Mouse (Mus musculus): Measurements from ENCODE around the gene Gm17727. TPM values are rescaled to one million over a fixed set of nuclear protein-coding genes. Genes with fewer than 3 reads are reported as not detected.

Gm17727 gene
- polyA plus RNA-seq (2012), result not detected in 2 replicates

DNA sequence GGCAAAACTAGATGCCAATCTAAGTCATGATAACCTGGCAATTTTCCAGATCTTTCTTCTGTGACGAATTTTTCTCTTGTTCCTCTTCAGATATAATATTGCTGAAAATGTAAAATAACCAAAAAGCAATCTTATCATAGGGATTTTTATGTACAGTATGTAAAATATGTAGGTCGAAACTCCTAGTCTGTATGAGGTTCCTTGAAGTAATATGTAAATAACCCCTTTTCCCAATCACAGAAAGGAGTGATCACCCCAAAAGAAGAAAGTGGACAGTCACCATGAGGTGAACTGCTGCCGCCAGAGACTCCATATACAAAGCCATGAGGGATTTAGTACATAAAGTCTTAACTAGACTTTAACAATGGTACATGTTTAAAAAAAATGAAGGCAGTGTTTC is at the start of gene Gm17727:
Gm17727 (minus strand) TSS at position 101 of the 400 bp plus-strand sequence.

GRCm38 (mm10) chr9:35790001-35790400 is 12.1 kb upstream of the Gm17727 start, which contains the start of the genes Gm27235 and D730048I06Rik:
TSS of gene Gm27235 (minus strand) at chr9:35790101.
TSS of gene D730048I06Rik (minus strand) at chr9:35790112.

GRCm38 (mm10) chr9:35740749-35741148 is 37.2 kb downstream of the Gm17727 start, which contains the start of gene Gm17677:
TSS of gene Gm17677 (plus strand) at chr9:35741049.

Other genes starting within 250 kb of the Gm17727 start
- 0.03 and 0.04 TPM in 2 replicates for gene Ddx25, start 219.6 kb downstream of the Gm17727 start, polyA plus RNA-seq (2012)
- gene Pus3, start 219.5 kb downstream of the Gm17727 start, polyA plus RNA-seq (2012), result 1.00 and 1.1 TPM in 2 replicates
- gene Pate2, start 207.8 kb downstream of the Gm17727 start, polyA plus RNA-seq (2012), result 0.35 and 0.39 TPM in 2 replicates
- 1.5 and 2.6 TPM in 2 replicates for gene Hyls1, start 207.7 kb downstream of the Gm17727 start, polyA plus RNA-seq (2012)
- gene Pate4, start 166.2 kb downstream of the Gm17727 start, polyA plus RNA-seq (2012), result not detected in 2 replicates
- not detected in 2 replicates for gene Pate3, start 129.9 kb downstream of the Gm17727 start, polyA plus RNA-seq (2012)
- gene Pate1, start 90.7 kb downstream of the Gm17727 start, polyA plus RNA-seq (2012), result not detected in 2 replicates
- not detected in 2 replicates for gene Gm17677, start 37.1 kb downstream of the Gm17727 start, polyA plus RNA-seq (2012)
- not detected in 2 replicates for gene Gm27235, start 12.0 kb upstream of the Gm17727 start, polyA plus RNA-seq (2012)
- gene D730048I06Rik, start 12.0 kb upstream of the Gm17727 start, polyA plus RNA-seq (2012), result not detected in 2 replicates
- gene 9230110F15Rik, start 66.0 kb upstream of the Gm17727 start, polyA plus RNA-seq (2012), result not detected in 2 replicates
- not detected in 2 replicates for gene 9230113P08Rik, start 130.3 kb upstream of the Gm17727 start, polyA plus RNA-seq (2012)

Data from megakaryocyte-erythroid progenitor cell, adult 5 weeks (primary cell).